Mouse (Mus musculus) ZHBTc4 (cell line): ENCODE data around the gene Zfp988.
"Not testable (repeated sequence)": the region's sequence is repeated elsewhere in the genome, so short reads cannot be mapped to it uniquely, and the experiment has no call there.

Experiments
- DNase-seq: peaks from one replicate; pipeline ENCODE4 v3.0.0-alpha.2; 2011; ENCODE audit warnings: low read depth, low spot score

The Zfp988 gene

GRCm38 (mm10) chr4:147343042-147343908 lies 37.8 kb downstream of the Zfp988 start:
- not testable (repeated sequence) for DNase-seq

- not testable (repeated sequence) for DNase-seq
Measured at GRCm38 (mm10) chr4:147345061-147345554, 39.6 kb downstream of the Zfp988 start.

- DNase-seq = not testable (repeated sequence)
Measured at GRCm38 (mm10) chr4:147346361-147347035, 41.0 kb downstream of the Zfp988 start.

GRCm38 (mm10) chr4:147347300-147347699 lies 41.8 kb downstream of the Zfp988 start:
- not testable (repeated sequence) for DNase-seq

GRCm38 (mm10) chr4:147347880-147348279 lies 42.4 kb downstream of the Zfp988 start:
- not testable (repeated sequence) for DNase-seq

GRCm38 (mm10) chr4:147348401-147348800 lies 42.9 kb downstream of the Zfp988 start:
- not testable (repeated sequence) for DNase-seq

GRCm38 (mm10) chr4:147348906-147349686 lies 43.6 kb downstream of the Zfp988 start:
- DNase-seq = not testable (repeated sequence)

GRCm38 (mm10) chr4:147349687-147350415 lies 44.4 kb downstream of the Zfp988 start:
- not testable (repeated sequence) for DNase-seq

GRCm38 (mm10) chr4:147350541-147350940 lies 45.1 kb downstream of the Zfp988 start:
- not testable (repeated sequence) for DNase-seq

GRCm38 (mm10) chr4:147351376-147351980 lies 46.0 kb downstream of the Zfp988 start:
- DNase-seq = not testable (repeated sequence)

GRCm38 (mm10) chr4:147353626-147354025 lies 48.2 kb downstream of the Zfp988 start:
- not testable (repeated sequence) for DNase-seq

GRCm38 (mm10) chr4:147356042-147356441 lies 50.6 kb downstream of the Zfp988 start:
- DNase-seq = not testable (repeated sequence)

- DNase-seq = not testable (repeated sequence)
Measured at GRCm38 (mm10) chr4:147357195-147357594, 51.7 kb downstream of the Zfp988 start.

GRCm38 (mm10) chr4:147361003-147361402 lies 55.5 kb downstream of the Zfp988 start, which contains the start of gene Zfp978:
Zfp978 (plus strand) TSS chr4:147361303.
- not testable (repeated sequence) for DNase-seq

GRCm38 (mm10) chr4:147361872-147362271 lies 56.4 kb downstream of the Zfp988 start:
- not testable (repeated sequence) for DNase-seq

- not testable (repeated sequence) for DNase-seq
Measured at GRCm38 (mm10) chr4:147369564-147369963, 64.1 kb downstream of the Zfp988 start.

GRCm38 (mm10) chr4:147383199-147383598 lies 77.7 kb downstream of the Zfp988 start:
- DNase-seq = not testable (repeated sequence)
